Mouse (Mus musculus) MN1 (cell line): ENCODE data around the gene Mrps15.
A peak's percentile ranks its signal among the peaks of the same experiment; 100 is the strongest.
"Not testable (repeated sequence)": the region's sequence is repeated elsewhere in the genome, so short reads cannot be mapped to it uniquely, and the experiment has no call there.

ENCODE experiments used
- DNase-seq: peaks from one replicate; pipeline ENCODE4 v3.0.0-alpha.2; 2016; ENCODE audit warnings: low spot score

Mrps15 gene

GRCm38 (mm10) chr4:126077833-126078232, 31.1 kb downstream of the Mrps15 start:
- no peak for DNase-seq

DNA sequence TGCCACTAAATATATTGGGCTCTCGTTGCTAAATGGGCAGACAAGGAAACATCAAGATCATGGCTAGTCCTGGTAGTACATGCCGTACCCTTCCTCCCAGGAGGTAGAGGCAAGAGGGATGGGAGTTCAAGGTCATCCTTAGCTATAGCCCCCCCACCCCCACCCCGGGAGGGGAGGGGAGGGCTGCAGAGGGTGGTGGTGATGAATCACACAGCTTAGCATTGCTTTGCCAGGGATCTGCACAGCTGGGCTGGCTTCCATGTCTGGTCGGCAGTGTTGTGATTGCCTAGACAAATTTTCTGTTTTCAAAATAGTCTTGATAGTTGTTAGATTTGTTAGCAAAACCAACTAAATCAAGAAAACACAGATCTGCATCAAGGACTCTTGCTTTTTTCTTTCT, 32.5 kb downstream of the Mrps15 start:
- no peak for DNase-seq

DNA sequence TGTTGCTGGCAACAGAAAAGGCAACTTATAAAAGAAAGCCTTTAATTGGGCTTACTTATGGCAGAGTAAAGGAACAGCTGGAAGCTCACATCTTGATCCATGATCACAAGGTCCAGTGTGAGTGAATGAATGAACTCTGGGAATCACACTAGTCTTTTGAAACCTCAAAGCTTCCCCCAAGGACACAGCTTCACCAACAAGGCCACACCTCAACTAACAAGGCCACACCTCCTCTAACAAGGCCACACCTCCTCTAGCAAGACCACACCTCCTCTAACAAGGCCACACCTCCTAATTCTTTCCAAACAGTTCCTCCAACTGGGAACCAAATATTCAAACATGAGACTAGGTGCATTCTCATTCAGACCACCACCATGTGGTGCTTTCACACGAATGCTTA, 34.9 kb downstream of the Mrps15 start:
- no peak for DNase-seq

DNA sequence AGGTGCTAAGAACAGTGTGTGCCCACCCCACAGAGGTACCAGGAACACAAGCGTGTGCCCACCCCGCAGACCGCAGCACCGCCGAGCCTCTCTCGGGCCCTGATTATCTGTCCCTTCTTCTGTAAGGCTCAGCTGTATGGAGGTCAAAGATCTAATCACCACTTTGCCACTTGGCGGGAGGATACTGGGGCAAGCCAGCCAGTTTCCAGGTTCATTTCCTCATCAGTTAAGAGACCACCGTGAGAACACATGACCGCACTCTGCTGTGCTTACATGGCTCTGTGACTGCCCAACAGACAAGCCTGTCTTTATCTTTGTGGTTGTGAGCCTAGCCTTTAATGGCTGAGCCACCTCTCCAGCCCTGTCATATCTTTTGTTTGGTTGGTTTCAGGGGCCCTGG, 36.3 kb downstream of the Mrps15 start:
- DNase-seq = no peak

DNA sequence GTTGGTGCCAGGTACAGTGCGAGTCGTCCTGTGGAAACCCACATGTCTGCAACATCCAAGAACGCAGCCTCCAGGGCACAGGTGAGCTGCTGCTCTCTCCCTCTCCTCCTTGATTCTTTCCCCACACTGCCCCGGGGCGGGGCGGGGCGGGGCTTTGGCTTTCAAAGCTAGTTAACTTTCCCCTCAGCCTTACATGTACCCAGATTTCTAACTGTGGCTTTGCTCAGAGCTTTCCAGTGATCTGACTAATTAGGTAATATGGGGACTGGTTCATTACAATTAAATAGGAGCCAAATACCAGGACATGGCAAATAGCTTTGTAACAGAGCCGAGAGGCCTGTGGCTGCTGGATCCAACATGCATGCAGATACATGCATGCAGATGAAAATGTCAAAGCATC, 37.7 kb downstream of the Mrps15 start:
- no peak for DNase-seq

GRCm38 (mm10) chr4:126085996-126086576, 39.4 kb downstream of the Mrps15 start:
- peak; percentile 84 for DNase-seq

DNA sequence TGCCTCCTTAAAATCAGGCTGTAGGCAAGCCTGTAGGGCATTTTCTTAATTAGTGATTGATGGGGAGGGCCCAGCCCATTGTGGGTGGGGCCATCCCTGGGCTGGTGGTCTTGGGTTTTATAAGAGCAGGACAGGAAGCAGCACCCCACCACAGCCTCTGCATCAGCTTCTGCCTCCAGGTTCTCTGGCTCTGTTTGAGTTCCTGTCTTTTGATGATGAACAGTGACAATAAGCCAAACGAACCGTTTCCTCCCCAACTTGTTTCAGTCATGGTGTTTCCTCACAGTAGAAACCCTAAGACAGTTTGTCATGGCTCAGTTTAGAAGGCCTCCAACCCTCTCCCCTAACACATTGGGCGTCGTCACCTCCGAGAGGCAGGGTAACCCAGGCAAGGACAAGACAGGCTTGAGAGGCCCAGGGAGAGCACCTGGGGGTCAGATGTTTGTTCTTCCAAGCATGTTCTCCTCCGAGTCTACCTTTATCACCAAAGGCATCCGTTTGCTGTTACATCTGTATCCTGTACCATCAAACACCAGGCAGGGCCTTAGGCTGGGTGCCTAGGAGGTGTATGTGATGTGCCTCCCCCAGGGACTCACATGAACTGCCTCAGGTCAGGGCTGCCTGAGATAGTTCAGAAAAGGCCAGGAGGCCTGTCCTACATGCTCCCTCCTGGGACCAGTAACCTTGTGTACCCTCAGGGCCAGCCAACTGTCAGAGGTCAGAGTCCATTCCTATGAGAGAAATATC, 43.5 kb downstream of the Mrps15 start:
- no peak for DNase-seq

GRCm38 (mm10) chr4:126090848-126091124, 44.1 kb downstream of the Mrps15 start:
- DNase-seq = no peak

- no peak for DNase-seq
Observed at GRCm38 (mm10) chr4:126091873-126092272, 45.1 kb downstream of the Mrps15 start.

DNA sequence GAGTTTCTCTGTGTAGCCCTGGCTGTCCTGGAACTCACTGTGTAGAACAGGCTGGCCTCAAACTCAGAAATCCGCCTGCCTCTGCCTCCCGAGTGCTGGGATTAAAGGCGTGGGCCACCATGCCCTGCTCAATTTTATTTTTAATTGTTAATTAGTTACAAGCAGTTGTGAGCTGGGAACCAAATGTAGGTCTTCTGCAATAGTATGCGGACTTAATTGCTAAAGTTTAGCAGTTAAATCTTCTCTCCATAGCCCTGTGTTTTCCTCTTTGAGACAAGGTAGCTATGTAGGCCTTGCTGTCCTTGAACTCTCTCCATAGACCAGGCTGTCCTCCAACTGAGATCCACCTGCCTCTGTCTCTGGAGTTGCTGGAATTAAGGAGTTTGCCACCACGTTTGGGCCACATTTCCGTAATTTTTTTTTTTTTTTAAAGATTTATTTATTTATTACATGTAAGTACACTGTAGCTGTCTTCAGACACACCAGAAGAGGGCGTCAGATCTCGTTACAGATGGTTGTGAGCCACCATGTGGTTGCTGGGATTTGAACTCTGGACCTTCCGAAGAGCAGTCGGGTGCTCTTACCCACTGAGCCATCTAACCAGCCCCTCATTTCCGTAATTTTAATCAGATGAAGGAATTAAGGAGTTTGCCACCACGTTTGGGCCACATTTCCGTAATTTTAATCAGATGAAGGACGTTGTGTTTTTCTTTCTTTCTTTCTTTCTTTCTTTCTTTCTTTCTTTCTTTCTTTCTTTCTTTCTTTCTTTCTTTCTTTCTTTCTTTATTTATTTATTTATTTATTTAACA, 49.1 kb downstream of the Mrps15 start:
- DNase-seq = not testable (repeated sequence)

DNA sequence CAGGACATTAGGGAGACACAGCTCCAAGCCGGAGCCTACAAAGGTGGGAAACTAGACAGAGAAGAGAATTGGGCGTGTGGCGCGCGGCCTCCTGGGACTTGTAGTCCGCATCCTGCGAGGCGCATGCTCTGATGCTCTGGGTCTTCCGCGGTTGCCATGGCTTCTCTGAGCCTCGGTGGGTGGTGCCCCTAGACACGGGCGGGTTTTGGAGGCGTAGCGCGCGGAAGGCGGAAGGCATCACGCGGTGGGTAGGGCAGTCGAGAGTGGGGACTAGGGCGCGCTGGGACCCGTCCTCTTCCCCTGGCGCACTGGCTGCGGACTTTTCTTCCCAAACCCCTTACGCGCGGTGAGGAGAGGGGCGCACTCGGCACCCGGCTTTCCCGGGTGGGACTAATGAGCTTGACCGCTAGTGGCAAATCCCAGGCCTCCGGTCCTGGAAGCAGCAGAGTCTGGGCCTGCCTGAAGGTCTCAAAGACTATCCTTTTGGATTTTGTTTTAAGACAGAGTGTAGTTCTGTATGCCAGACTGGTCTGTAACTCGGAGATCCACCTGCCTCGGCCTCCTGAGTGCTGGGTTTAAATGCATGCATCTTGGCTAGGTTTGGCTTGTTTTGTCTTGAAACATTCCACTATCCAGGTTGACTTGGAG, 49.9 kb downstream of the Mrps15 start, which contains the start of gene Lsm10:
Lsm10 (plus strand) TSS at position 160 of the 648 bp plus-strand sequence.
- peak; percentile 96 for DNase-seq

DNA sequence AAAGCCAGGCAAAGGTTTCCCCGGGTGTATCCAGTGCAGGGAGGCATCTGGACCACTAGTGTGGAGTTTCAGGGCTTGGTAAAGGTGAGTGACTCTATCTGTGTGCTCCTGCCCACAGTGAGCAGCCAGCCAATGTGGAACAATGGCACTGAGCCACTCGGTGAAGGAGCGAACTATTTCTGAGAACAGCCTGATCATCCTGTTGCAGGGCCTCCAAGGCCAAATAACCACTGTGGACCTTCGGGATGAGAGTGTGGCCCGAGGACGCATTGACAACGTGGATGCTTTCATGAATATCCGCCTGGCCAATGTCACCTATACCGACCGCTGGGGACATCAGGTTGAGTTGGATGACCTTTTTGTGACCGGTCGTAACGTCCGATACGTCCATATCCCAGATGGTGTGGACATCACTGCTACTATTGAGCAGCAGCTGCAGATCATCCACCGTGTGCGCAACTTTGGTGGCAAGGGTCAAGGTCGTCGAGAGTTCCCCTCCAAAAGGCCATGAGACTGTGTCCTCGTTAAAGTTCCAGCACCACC, 51.1 kb downstream of the Mrps15 start:
- no peak for DNase-seq

DNA sequence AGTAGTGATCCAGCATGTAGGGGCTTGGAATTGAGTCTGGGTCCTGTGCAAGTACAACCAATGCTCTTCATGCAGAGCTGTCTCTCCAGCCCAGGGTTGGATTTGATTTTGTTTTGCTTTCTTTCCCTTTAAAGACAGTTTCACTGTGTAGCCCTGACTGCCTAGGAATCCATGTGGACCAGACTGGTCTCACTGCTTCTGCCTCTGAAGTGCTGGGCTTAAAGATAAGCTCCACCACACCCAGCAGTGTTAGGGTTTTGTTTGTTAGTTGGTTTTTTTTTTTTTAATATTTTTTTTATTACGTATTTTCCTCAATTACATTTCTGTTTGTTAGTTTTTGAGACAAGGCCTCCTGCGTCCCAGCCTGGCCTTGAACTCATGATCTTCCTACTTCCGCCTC, 52.6 kb downstream of the Mrps15 start:
- no peak for DNase-seq

- DNase-seq = no peak
Observed at GRCm38 (mm10) chr4:126100764-126101163, 54.0 kb downstream of the Mrps15 start.

GRCm38 (mm10) chr4:126102061-126102841, 55.5 kb downstream of the Mrps15 start:
- peak; percentile 86 for DNase-seq

GRCm38 (mm10) chr4:126103057-126103581, 56.4 kb downstream of the Mrps15 start:
- peak; percentile 95 for DNase-seq

DNA sequence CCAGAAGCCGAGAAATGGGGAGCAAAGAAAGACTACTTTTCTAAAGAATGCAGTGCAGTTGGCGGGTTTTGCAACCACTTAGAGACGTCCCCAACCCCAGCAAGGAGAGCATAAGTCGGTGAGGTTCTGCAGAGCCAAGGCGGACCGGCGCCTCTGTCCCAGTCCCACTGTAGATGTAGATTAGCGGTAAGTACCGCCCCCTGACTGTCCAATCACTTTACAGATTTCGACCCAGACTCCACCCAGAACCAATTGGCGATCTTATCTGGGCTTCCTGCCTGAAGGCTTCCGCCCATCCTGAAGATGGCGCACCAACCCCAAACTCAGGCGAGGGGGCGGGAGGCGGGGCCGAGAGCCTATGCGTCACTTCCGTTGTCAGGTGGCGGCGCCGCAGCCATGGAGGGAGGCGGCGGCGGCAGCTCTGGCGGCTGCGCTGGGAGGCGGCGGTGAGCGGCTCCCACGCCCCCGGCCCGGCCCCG, 56.9 kb downstream of the Mrps15 start, which contains the start of gene Stk40:
Stk40 (plus strand) TSS at position 368 of the 479 bp plus-strand sequence.
- peak; percentile 96 for DNase-seq

DNA sequence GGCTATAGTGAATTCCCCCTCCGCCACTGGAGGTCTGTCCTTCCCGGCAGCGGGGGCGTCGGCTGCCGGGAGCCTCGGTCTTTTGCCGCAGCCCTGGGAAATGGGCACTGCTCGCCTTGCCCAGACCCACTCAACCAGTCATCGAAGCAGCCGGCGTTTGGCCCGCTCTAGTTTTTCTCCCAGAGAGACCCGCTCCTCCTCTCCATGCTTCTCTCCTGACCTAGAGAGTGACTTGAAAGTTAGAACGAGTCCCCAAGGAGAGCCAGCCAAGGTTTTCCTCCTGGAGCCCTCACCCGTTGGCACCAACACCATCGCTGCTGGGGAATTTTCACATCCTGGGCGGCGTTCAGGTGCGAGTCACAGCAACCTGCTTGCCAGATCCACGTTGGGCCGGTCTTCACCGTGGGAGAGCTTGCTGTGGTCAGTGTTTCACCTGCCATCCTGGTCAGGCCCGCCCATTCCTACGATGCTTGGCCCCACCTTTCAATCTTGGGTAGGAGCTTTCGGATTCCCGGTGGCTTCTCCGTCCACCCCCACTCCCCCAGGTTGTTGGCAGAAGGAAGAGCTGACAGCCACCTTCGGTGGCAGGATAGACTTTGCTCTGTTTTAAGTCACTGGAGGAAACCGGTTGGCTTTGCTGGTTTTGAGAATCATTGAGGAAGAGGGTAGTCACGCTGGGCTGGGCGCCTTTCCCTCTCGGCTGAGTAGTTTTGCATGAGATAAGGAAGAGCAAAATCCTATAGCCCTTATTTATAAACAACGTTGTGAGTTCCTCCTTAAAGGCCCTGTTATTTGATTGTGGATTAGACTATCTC, 57.7 kb downstream of the Mrps15 start:
- peak; percentile 27 for DNase-seq
